Mouse (Mus musculus) embryonic facial prominence, embryonic 12.5 days (tissue): ENCODE results near the gene Pycr2. TPM values are rescaled to one million over a fixed set of nuclear protein-coding genes. Genes with fewer than 3 reads are reported as not detected.
"Not testable (repeated sequence)": the region's sequence is repeated elsewhere in the genome, so short reads cannot be mapped to it uniquely, and the experiment has no call there.

Source experiments
- ATAC-seq: fragments of 200-750 bp; cut with Nextera tagmentation; 2 replicates; pipeline ENCODE4 v1.8.0; 2017; ENCODE audit not compliant: insufficient number of reproducible peaks, insufficient read depth, low FRiP score, low TSS enrichment
- H3K27ac ChIP-seq: fragments of 300-500 bp; sonication (generic); 2 replicates; pipeline ENCODE4 v1.5.1; 2016; ENCODE audit warnings: mild to moderate bottlenecking
- H3K27me3 ChIP-seq: fragments of 300-500 bp; sonication (generic); 2 replicates; pipeline ENCODE4 v1.6.1; 2016; ENCODE audit warnings: mild to moderate bottlenecking, moderate library complexity
- H3K36me3 ChIP-seq: fragments of 300-500 bp; sonication (generic); 2 replicates; pipeline ENCODE4 v1.6.1; 2016; ENCODE audit warnings: mild to moderate bottlenecking
- H3K4me1 ChIP-seq: fragments of 300-500 bp; sonication (generic); 2 replicates; pipeline ENCODE4 v1.6.1; 2016
- H3K4me2 ChIP-seq: fragments of 300-500 bp; sonication (generic); replicated peaks from 2 replicates; pipeline ENCODE4 v1.6.1; 2016; ENCODE audit warnings: mild to moderate bottlenecking, moderate library complexity
- H3K4me3 ChIP-seq: fragments of 300-500 bp; sonication (generic); 2 replicates; pipeline ENCODE4 v1.5.1; 2016; ENCODE audit warnings: mild to moderate bottlenecking
- H3K9ac ChIP-seq: fragments of 300-500 bp; sonication (generic); 2 replicates; pipeline ENCODE4 v1.6.1; 2016; ENCODE audit warnings: mild to moderate bottlenecking, moderate library complexity
- H3K9me3 ChIP-seq: fragments of 300-500 bp; sonication (generic); 2 replicates; pipeline ENCODE4 v1.6.1; 2016; ENCODE audit warnings: mild to moderate bottlenecking, moderate library complexity
- WGBS: fragments of 180-500 bp; shearing (Covaris S2); methylation state at CpG from one replicate; pipeline ENCODE4 v1.1.7; 2016; 5-methylcytosine and 5-hydroxymethylcytosine counted together
- polyA plus RNA-seq: library from polyadenylated mRNA; unstranded; fragments of >200 nt; fragmentation: Nextera tagmentation; extraction: Ambion mirVana; gene quantifications from 2 replicates; pipeline ENCODE4 v1.2.1, GENCODE M21; 2016

Gene Pycr2
- polyA plus RNA-seq, 1 experiment from 2014 or later: 110 TPM

DNA sequence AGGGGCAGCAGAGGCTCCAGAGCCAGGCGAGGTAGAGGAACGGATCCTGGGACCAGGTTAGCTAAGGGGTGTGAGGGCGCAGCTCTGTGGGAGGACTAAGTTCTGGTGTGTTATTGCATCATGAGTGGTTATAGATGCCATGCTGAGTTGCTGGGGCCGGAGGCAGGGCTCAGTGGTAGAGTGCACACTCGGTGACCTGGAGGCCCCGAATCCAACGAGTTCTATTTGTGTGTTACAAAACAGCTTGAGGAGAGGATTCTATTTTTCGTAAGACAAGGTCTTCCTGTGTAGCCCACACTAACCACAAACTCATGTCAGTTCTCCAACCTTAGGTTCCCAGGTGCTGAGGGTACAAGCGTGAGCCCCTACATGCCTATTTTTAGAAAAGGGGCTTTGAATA is 19.6 kb upstream of the Pycr2 start:
- peaks cover 12% of the 10 kb centered on the region for H3K4me1 ChIP-seq
- H3K36me3 ChIP-seq: no peaks in the 10 kb centered on the region
- no peak overlapping the region for H3K9ac ChIP-seq
- H3K27me3 ChIP-seq: no peaks in the 10 kb centered on the region
- no peak for ATAC-seq
- no peak overlapping the region for H3K4me2 ChIP-seq
- no peaks in the 10 kb centered on the region for H3K9me3 ChIP-seq
- 81% methylated on average over 9 of the region's 9 CpGs for WGBS
- no peak overlapping the region for H3K4me3 ChIP-seq
- no peak overlapping the region for H3K27ac ChIP-seq

DNA sequence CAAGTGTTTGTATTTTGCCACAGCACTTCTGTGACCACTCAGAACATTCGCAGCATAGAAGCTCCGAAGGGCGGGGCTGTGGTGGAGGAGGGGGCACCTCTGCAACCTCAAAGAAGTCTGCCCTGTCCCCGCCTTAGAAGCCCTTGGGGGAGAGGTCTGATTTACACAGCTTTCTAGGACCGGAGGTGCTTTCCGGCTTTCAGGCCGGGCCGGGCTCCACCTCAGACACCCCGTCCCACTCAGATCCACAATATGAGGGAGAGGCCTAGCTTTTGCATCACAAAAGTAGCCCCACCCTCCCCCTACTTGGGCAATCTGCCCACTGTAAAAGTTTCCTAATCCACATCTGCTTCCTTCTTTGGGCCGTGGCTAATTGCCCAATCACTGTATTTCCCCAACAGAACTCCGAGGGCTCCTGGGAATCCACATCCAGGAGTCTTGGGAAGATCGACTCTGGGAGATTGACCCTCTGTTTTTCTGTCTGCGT is 15.5 kb upstream of the Pycr2 start:
- Histone ChIP-seq H3K27ac (peak overlapping the region; percentile 30; the same call in 1 of the 2 replicates), H3K4me2 (peak overlapping the region; percentile 37), H3K4me3 (no peak overlapping the region), H3K4me1 (peaks cover 12% of the 10 kb centered on the region), H3K9ac (no peak overlapping the region), H3K27me3 (peaks cover 15% of the 10 kb centered on the region), H3K36me3 (no peaks in the 10 kb centered on the region), H3K9me3 (no peaks in the 10 kb centered on the region)
- peak; percentile 67 for ATAC-seq
- WGBS: 3% methylated on average over 13 of the region's 13 CpGs

DNA sequence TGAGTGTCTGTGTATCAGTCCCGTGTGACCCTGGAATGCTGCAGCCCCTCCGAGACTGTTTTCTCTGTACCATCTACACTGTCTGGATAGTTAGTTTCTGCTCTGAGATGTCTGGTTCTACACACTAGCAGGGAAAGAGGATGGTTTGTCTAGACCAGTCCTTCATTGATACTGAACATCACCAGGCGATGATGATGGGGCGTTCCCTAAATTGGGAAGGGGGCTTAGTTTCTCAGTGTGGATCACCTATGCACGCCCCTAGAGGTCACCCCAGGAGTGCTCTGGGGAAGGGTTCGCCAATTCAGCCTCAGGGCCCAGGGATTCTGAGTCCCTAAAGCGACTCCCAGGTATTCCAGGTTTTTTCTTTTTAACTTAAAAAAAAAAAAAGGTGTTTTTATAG is 14.9 kb upstream of the Pycr2 start:
- Histone ChIP-seq H3K9ac (peak overlapping the region; percentile 15; the same call in 1 of the 2 replicates), H3K4me1 (peaks cover 12% of the 10 kb centered on the region), H3K27ac (peak overlapping the region; percentile 30; the same call in 1 of the 2 replicates), H3K9me3 (no peaks in the 10 kb centered on the region), H3K27me3 (peaks cover 20% of the 10 kb centered on the region), H3K36me3 (no peaks in the 10 kb centered on the region), H3K4me3 (no peak overlapping the region), H3K4me2 (peak overlapping the region; percentile 37)
- 29% methylated on average over 7 of the region's 7 CpGs for WGBS
- ATAC-seq: peak; percentile 16; the same call in 1 of the 2 replicates

DNA sequence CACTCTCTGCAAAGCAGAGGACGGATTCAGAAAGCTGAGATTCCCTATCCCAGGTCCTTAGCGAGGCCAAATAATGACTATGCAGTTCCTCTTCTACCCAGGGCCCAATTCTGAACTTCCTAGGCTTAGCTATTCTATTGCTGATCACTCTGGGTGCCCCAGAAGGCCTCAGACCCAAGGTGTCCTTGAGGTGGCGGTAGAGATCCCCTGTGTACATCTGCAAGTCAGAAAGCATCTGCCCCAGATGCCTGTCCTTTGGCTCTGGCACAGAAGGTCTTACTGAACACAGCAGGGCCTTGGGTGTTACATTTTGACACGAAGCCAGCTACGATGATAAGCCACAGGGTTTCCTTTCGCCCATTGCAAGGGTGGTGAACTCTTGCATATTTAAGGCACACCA is 14.3 kb upstream of the Pycr2 start:
- H3K4me1 ChIP-seq: peaks cover 12% of the 10 kb centered on the region
- no peak overlapping the region for H3K4me2 ChIP-seq
- 46% methylated on average over 6 of the region's 6 CpGs for WGBS

DNA sequence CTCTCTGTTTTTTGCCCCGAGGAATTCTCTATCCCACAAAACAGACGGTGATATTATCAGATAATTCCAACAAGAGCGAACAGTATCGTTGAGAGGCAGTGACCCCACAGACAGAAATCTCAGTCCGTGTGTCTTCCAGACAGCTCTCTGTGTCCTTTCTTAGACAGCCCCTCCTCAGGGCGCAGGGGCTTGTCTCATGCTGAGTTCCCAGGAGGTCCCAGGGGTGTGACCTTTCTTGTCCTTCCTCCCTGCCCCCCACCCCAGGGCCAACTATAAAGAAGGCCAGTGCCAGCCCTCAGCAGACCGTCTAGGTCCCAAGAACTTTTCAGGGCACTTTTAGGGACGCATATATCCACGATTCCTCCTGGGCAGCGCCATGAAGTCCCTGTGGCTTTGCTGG is 11.3 kb upstream of the Pycr2 start, which contains the start of gene Lefty2:
Gene Lefty2, plus strand, starts transcription at position 301 of the 400 bp plus-strand sequence.
- WGBS: 52% methylated on average over 10 of the region's 10 CpGs
- no peak for ATAC-seq
- Histone ChIP-seq H3K27me3 (peaks cover 40% of the 10 kb centered on the region), H3K4me1 (peaks cover 12% of the 10 kb centered on the region), H3K27ac (no peak within 1 kb of the TSS), H3K4me2 (peak within 1 kb of the TSS; percentile 45; the same call in 1 of the 2 replicates), H3K4me3 (no peak within 1 kb of the TSS), H3K9ac (no peak within 1 kb of the TSS), H3K36me3 (no peaks in the 10 kb centered on the region), H3K9me3 (no peaks in the 10 kb centered on the region)

More for the DNA sequence above, 14.3 kb upstream of the Pycr2 start:
- H3K9me3 ChIP-seq: no peaks in the 10 kb centered on the region
- H3K9ac ChIP-seq: no peak overlapping the region
- H3K27ac ChIP-seq: no peak overlapping the region
- ATAC-seq: no peak
- no peaks in the 10 kb centered on the region for H3K36me3 ChIP-seq
- H3K27me3 ChIP-seq: peaks cover 27% of the 10 kb centered on the region
- no peak overlapping the region for H3K4me3 ChIP-seq

DNA sequence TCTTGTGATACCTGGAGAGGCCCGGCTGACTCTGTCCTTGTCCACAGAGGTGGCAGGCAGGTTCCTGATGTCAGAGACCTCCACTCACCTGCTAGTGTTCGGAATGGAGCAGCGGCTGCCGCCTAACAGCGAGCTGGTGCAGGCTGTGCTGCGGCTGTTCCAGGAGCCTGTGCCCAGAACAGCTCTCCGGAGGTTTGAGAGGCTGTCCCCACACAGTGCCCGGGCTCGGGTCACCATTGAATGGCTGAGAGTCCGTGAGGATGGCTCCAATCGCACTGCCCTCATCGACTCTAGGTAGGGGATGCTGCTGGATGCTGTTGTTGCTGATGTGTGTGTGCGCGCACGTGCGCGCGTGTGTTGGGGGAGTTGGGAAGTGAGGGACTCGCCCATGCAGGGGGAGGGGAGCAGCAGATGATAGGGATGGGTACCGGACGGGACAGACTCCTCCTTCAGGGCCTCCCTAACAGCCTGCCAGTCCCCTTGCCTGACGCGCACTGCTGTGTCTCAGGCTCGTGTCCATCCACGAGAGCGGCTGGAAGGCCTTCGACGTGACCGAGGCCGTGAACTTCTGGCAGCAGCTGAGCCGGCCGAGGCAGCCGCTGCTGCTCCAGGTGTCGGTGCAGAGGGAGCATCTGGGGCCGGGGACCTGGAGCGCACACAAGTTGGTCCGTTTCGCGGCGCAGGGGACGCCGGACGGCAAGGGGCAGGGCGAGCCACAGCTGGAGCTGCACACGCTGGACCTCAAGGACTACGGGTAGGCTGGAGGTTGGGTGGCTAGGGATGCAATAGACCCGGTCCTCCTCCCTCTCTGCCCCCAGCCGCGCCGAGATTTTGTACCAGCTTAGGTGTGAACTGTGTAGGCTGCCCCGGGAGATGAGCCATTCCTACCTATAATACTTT is 9.8 kb upstream of the Pycr2 start:
- H3K4me2 ChIP-seq: peak overlapping the region; percentile 45
- H3K9me3 ChIP-seq, H3K36me3 ChIP-seq, ATAC-seq, H3K27ac ChIP-seq, H3K4me1 ChIP-seq: not testable (repeated sequence)
- H3K4me3 ChIP-seq: peak overlapping the region; percentile 24
- H3K27me3 ChIP-seq: peaks cover 43% of the 10 kb centered on the region
- H3K9ac ChIP-seq: peak overlapping the region; percentile 30; the same call in 1 of the 2 replicates
- WGBS: 4% methylated on average over 48 of the region's 51 CpGs

DNA sequence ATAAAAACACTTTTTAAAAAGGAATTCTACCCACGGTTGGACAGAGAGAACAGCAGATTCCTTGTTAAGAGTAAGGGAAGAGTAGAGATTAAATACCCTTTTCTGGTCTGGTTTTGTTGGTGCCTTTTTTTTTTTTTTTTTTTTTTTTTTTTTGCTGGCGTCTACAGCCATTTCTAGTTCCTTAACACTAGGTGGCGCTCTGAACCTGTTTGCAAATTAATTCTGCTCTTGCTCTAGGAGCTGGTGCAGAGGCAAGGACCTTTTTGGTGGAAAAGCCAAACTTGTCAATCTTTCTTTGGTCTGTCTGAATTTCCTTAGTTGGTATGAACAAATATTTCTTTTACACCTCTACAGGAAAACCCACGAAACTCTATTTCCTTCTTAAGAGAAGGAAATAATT is 3.0 kb upstream of the Pycr2 start:
- Histone ChIP-seq H3K4me2 (no peak overlapping the region), H3K27me3 (peaks cover 4% of the 10 kb centered on the region; the same call in 1 of the 2 replicates), H3K4me1 (peaks cover 15% of the 10 kb centered on the region), H3K27ac (no peak overlapping the region), H3K4me3 (no peak overlapping the region), H3K9ac (no peak overlapping the region), H3K9me3 (no peaks in the 10 kb centered on the region), H3K36me3 (peaks cover 3% of the 10 kb centered on the region)
- 3% methylated on average over 4 of the region's 4 CpGs for WGBS
- ATAC-seq: no peak

DNA sequence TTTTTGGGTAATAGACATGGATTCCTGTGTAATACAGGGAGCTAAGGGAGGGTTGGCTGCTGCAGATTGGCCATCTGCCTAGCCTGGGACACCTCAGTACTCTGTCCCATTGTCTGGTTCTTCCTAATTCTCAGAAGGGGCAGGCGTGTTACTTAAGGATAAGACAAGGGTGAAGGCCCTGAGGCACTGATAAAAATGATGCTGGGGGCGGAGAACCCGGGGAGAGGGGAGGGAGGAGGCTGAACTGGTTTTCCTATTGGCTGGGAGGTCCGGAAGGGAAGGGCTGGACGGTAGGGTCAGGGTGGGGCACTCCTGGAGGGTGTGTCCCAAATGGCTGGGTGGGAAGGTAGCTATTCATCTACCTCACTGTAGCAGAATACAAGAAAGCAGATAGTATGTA is 1.2 kb upstream of the Pycr2 start:
- H3K4me1 ChIP-seq: peaks cover 18% of the 10 kb centered on the region
- H3K27me3 ChIP-seq: 0 out of 2 replicates have a peak, but pooled peaks cover 3% of the 10 kb centered on the region
- no peak overlapping the region for H3K4me3 ChIP-seq
- 32% methylated on average over 5 of the region's 5 CpGs for WGBS
- H3K9ac ChIP-seq: no peak overlapping the region
- peaks cover 20% of the 10 kb centered on the region for H3K36me3 ChIP-seq
- no peaks in the 10 kb centered on the region for H3K9me3 ChIP-seq
- no peak overlapping the region for H3K4me2 ChIP-seq
- ATAC-seq: no peak
- H3K27ac ChIP-seq: no peak overlapping the region

DNA sequence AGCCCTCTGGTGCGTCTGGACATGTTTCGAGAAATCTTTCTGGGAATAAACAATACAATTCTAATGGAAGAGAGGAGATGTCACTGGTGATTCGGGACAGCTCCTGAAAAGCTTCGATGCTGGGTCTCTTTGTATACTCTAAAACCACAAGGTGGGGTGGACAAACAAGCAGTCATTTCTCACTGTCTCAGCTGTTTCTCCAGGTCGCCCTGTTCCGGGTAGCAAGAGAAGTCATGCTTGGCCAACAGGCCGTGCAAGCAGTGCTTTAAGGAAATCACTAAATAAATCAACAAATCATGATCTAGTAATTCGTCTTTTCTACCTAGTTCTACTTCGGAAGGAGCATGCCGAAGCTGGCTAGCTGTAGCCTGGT is 441 bp upstream of the Pycr2 start:
- 0 out of 2 replicates have a peak, but pooled peaks cover 3% of the 10 kb centered on the region for H3K27me3 ChIP-seq
- H3K4me2 ChIP-seq: peak overlapping the region; percentile 55
- ATAC-seq: no peak
- H3K9ac ChIP-seq: peak overlapping the region; percentile 96
- H3K4me1 ChIP-seq: peaks cover 18% of the 10 kb centered on the region
- H3K27ac ChIP-seq: peak overlapping the region; percentile 67
- peaks cover 28% of the 10 kb centered on the region for H3K36me3 ChIP-seq
- peak overlapping the region; percentile 89 for H3K4me3 ChIP-seq
- 37% methylated on average over 10 of the region's 10 CpGs for WGBS
- H3K9me3 ChIP-seq: no peaks in the 10 kb centered on the region

DNA sequence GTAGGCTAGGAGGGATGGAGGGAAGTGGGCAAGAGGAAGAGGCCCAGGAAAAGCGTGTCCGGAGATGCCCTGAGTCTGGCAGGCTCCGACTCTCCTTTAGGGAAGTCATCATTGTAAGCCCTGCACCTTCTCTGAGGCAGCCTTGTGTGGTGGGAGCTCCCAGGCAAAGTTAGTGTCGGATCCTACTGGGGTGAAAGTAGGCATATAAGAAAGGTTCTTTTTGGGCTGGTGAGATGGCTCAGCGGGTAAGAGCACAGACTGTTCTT is 655 bp downstream of the Pycr2 start:
- H3K36me3 ChIP-seq: peaks cover 33% of the 10 kb centered on the region
- ATAC-seq: no peak

DNA sequence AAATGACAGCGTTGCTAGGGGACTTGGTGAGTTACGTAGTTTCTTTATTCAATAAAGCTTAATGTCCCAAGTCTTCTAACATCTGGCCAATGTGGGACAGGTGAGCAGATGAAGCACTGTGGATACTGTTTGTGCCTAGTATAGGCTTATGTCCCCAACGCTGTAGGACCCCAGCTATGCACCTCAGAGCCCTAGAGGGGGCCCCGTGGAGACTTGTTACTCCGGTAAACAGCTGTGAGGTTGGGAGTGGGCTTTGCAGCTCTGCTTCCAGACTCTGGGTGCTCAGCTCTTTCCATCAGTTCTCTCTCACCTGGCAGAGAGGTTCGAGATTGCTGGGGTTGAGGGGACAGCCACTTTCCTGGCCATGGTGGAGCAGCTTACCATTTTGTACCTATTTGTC is 1.2 kb downstream of the Pycr2 start:
- no peaks in the 10 kb centered on the region for H3K27me3 ChIP-seq
- H3K4me1 ChIP-seq: peaks cover 18% of the 10 kb centered on the region
- peak overlapping the region; percentile 89 for H3K4me3 ChIP-seq
- peaks cover 33% of the 10 kb centered on the region for H3K36me3 ChIP-seq
- H3K9me3 ChIP-seq: no peaks in the 10 kb centered on the region
- no peak for ATAC-seq
- H3K27ac ChIP-seq: no peak overlapping the region
- H3K9ac ChIP-seq: peak overlapping the region; percentile 96
- 67% methylated on average over 6 of the region's 6 CpGs for WGBS
- H3K4me2 ChIP-seq: peak overlapping the region; percentile 79

More for the DNA sequence above, 655 bp downstream of the Pycr2 start:
- Histone ChIP-seq H3K27me3 (no peaks in the 10 kb centered on the region), H3K4me3 (peak overlapping the region; percentile 89), H3K9me3 (no peaks in the 10 kb centered on the region), H3K27ac (peak overlapping the region; percentile 86), H3K4me2 (peak overlapping the region; percentile 79), H3K4me1 (peaks cover 18% of the 10 kb centered on the region), H3K9ac (peak overlapping the region; percentile 96)
- WGBS: 7% methylated on average over 5 of the region's 5 CpGs

DNA sequence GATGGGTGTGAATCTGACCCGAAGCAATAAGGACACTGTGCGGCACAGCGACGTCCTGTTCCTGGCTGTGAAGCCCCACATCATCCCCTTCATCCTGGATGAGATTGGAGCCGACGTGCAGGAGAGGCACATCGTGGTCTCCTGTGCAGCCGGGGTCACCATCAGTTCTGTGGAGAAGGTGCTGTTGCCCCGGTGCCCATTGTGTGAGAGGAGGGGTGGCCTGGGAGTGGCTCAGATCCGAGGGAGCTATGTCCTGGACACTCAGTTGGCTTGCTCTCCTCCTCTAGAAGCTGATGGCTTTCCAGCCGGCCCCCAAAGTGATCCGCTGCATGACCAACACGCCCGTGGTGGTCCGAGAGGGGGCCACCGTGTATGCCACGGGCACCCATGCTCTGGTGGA is 1.8 kb downstream of the Pycr2 start:
- no peaks in the 10 kb centered on the region for H3K27me3 ChIP-seq
- H3K9me3 ChIP-seq: no peaks in the 10 kb centered on the region
- H3K4me3 ChIP-seq: no peak overlapping the region; the same call in 1 of the 2 replicates
- H3K9ac ChIP-seq: peak overlapping the region; percentile 96; the same call in 1 of the 2 replicates
- H3K36me3 ChIP-seq: peaks cover 33% of the 10 kb centered on the region
- H3K27ac ChIP-seq: no peak overlapping the region
- peak overlapping the region; percentile 79 for H3K4me2 ChIP-seq
- WGBS: 92% methylated on average over 17 of the region's 17 CpGs
- H3K4me1 ChIP-seq: peaks cover 18% of the 10 kb centered on the region
- no peak for ATAC-seq
